Mouse (Mus musculus) myocyte (in vitro differentiated cells): Measurements from ENCODE around the gene Asic2. TPM values are rescaled to one million over a fixed set of nuclear protein-coding genes. Genes with fewer than 3 reads are reported as not detected.

ENCODE experiments used
- H3K27me3 ChIP-seq: one replicate; pipeline ENCODE4 v1.6.1; 2011; ENCODE audit not compliant: control insufficient read depth, insufficient read depth, insufficient read length
- H3K36me3 ChIP-seq: one replicate; pipeline ENCODE4 v1.6.1; 2011; ENCODE audit not compliant: control insufficient read depth, insufficient read depth
- H3K4me2 ChIP-seq: one replicate; pipeline ENCODE4 v1.6.1; 2011; ENCODE audit warnings: low read depth, control low read depth
- H3K4me3 ChIP-seq: one replicate; pipeline ENCODE4 v1.5.1; 2011; ENCODE audit warnings: mild to moderate bottlenecking, control low read depth, moderate library complexity
- H3K79me2 ChIP-seq: one replicate; pipeline ENCODE4 v1.6.1; 2011; ENCODE audit not compliant: control insufficient read depth, insufficient read depth
- H3ac ChIP-seq: one replicate; pipeline ENCODE4 v1.6.1; 2011; ENCODE audit not compliant: control insufficient read depth, insufficient read length
- CEBPB ChIP-seq: IDR thresholded peaks from 2 replicates; pipeline ENCODE4 v1.6.1; 2011; ENCODE audit warnings: mild to moderate bottlenecking, moderate library complexity; ENCODE audit not compliant: poor library complexity, insufficient read depth, severe bottlenecking
- E2F4 ChIP-seq: IDR thresholded peaks from one replicate; pipeline ENCODE4 v1.6.1; 2011; ENCODE audit warnings: mild to moderate bottlenecking, control low read depth, moderate library complexity; ENCODE audit not compliant: insufficient read depth
- MAX ChIP-seq: IDR thresholded peaks from one replicate; pipeline ENCODE4 v1.6.1; 2011; ENCODE audit warnings: low read depth, mild to moderate bottlenecking, control low read depth
- MYOD1 ChIP-seq, 3 experiments: IDR thresholded peaks; one replicate each; pipeline ENCODE4 v1.6.1; 2011; ENCODE audit warnings: control low read depth in 2 of 3, low read depth in 2 of 3, mild to moderate bottlenecking in 2 of 3, moderate library complexity in 1 of 3; ENCODE audit not compliant: insufficient read length in 2 of 3, control insufficient read depth in 1 of 3
- MYOG ChIP-seq, 3 experiments: IDR thresholded peaks; one replicate each; pipeline ENCODE4 v1.6.1; 2011; ENCODE audit warnings: control low read depth in 2 of 3, low read depth in 2 of 3, mild to moderate bottlenecking in 2 of 3; ENCODE audit not compliant: insufficient read length in 2 of 3, control insufficient read depth in 1 of 3, insufficient read depth in 1 of 3
- POLR2A ChIP-seq: IDR thresholded peaks from one replicate; pipeline ENCODE4 v1.6.1; 2011; ENCODE audit warnings: low read depth, mild to moderate bottlenecking, control low read depth, moderate library complexity; ENCODE audit not compliant: insufficient read length
- POLR2AphosphoS2 ChIP-seq: IDR thresholded peaks from one replicate; pipeline ENCODE4 v1.6.1; 2011; ENCODE audit warnings: low read depth, control low read depth; ENCODE audit not compliant: insufficient read length
- REST ChIP-seq: IDR thresholded peaks from one replicate; pipeline ENCODE4 v1.6.1; 2011; ENCODE audit warnings: mild to moderate bottlenecking, control low read depth, moderate library complexity; ENCODE audit not compliant: insufficient read depth, insufficient read length
- SRF ChIP-seq: IDR thresholded peaks from one replicate; pipeline ENCODE4 v1.6.1; 2011; ENCODE audit warnings: low read depth; ENCODE audit not compliant: control insufficient read depth, insufficient read length
- TCF12 ChIP-seq: IDR thresholded peaks from one replicate; pipeline ENCODE4 v1.6.1; 2011; ENCODE audit warnings: mild to moderate bottlenecking, control low read depth; ENCODE audit not compliant: poor library complexity, insufficient read depth, severe bottlenecking
- TCF3 ChIP-seq: IDR thresholded peaks from one replicate; pipeline ENCODE4 v1.6.1; 2011; ENCODE audit warnings: low read depth, control low read depth; ENCODE audit not compliant: insufficient read length
- USF1 ChIP-seq: IDR thresholded peaks from one replicate; pipeline ENCODE4 v1.6.1; 2011; ENCODE audit warnings: low read depth, mild to moderate bottlenecking, control low read depth, moderate library complexity
- polyA plus RNA-seq: library from polyadenylated mRNA; unstranded; fragments of >200 nt; fragmentation: generic; extraction: Trizol; gene quantifications from one replicate; pipeline ENCODE4 v1.2.1, GENCODE M21; 2012; ENCODE audit warnings: missing spikeins

The Asic2 gene
- polyA plus RNA-seq, 1 experiment = not detected

DNA sequence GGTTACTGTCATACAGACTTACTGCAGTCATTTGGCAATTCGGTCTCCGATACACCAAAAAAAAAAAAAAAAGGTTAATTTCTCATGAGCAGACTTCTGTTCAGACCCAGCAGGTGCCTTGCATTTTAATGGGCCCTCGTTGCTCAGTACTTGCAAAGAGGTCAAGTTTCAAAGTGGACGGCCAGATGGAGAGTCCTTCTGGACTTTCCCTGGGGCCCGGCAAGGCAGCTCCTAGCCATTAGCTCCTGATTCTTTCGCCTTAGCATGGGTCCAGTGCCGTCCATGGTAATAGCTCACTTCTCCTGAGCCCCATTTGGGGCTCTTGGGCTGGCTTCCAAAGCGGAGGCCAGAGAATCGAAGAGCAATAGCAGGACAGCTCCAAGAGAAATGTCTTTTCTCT lies 575.4 kb downstream of the Asic2 start:
- no peaks in the 10 kb centered on the region for H3K79me2 ChIP-seq
- no peak overlapping the region for H3K4me3 ChIP-seq
- no peak overlapping the region for H3ac ChIP-seq
- H3K4me2 ChIP-seq = no peak overlapping the region
- TF ChIP-seq MAX = no peak
- no peak for TF ChIP-seq MYOD1 (IDR thresholded peaks at IDR 0.05; ENCODE audit: control insufficient read depth in 1 of 3, insufficient read length in 2 of 3, low read depth in 2 of 3)
- TF ChIP-seq USF1 = no peak
- no peak for TF ChIP-seq MYOG (IDR thresholded peaks at IDR 0.05; ENCODE audit: control insufficient read depth in 1 of 3, insufficient read depth in 1 of 3, insufficient read length in 2 of 3, low read depth in 2 of 3)
- TF ChIP-seq POLR2A = no peak
- TF ChIP-seq SRF = no peak
- no peak for TF ChIP-seq TCF12
- no peak for TF ChIP-seq POLR2AphosphoS2
- TF ChIP-seq CEBPB = no peak
- no peak for TF ChIP-seq E2F4
- no peak for TF ChIP-seq TCF3
- TF ChIP-seq REST = no peak
- no peaks in the 10 kb centered on the region for H3K36me3 ChIP-seq
- H3K27me3 ChIP-seq = no peaks in the 10 kb centered on the region

DNA sequence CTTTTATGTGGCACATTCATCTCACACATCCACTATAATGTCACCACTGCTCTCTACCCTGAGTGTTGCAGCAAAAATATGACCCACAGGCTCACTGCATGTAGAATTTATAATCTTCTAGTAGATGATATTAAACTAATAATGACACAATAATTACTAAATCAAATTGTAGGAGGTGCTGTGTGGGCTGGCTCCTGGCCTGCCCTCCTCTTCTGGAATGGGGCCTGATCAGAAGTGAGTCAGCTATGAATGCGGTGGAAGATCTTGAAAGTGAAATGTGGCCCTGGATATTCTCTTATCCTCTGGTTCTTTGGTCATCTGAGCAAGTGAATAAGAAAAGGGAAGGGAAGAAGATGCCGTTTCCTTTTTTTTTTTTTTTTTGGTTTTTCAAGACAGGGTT lies 582.1 kb downstream of the Asic2 start:
- Histone ChIP-seq H3K36me3 (no peaks in the 10 kb centered on the region), H3K4me3 (no peak overlapping the region), H3K4me2 (no peak overlapping the region), H3K79me2 (no peaks in the 10 kb centered on the region), H3ac (no peak overlapping the region), H3K27me3 (no peaks in the 10 kb centered on the region)
- TF ChIP-seq CEBPB (no peak), REST (no peak), USF1 (no peak), TCF3 (no peak), MYOD1 (IDR thresholded peaks at IDR 0.05; ENCODE audit: control insufficient read depth in 1 of 3, insufficient read length in 2 of 3, low read depth in 2 of 3) (no peak), MAX (no peak), POLR2AphosphoS2 (no peak), TCF12 (no peak), E2F4 (no peak)

DNA sequence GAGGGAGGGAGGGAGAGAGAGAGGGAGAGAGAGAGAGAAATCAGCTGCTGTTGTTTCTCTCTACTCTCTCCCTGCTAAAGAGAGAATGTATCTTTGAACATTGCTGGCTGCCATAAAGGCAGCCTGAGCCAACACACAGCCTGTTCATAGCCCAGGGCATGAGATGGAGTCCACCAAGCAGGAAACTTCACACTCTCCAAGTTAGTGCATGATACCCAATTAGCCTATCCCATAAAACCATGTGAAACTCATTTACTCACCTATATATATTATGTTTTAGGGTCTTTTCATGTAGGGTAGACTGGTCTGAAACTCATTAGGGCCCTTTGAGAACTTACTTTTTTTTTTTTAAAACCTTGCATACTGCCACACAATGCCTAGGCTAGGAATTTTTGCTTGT lies 582.7 kb downstream of the Asic2 start:
- no peaks in the 10 kb centered on the region for H3K36me3 ChIP-seq
- no peaks in the 10 kb centered on the region for H3K79me2 ChIP-seq
- H3ac ChIP-seq = no peak overlapping the region
- TF ChIP-seq USF1 (no peak), SRF (no peak), POLR2AphosphoS2 (no peak), POLR2A (no peak), REST (no peak), E2F4 (no peak), MAX (no peak), MYOD1 (IDR thresholded peaks at IDR 0.05; ENCODE audit: control insufficient read depth in 1 of 3, insufficient read length in 2 of 3, low read depth in 2 of 3) (no peak), TCF3 (no peak), MYOG (IDR thresholded peaks at IDR 0.05; ENCODE audit: control insufficient read depth in 1 of 3, insufficient read depth in 1 of 3, insufficient read length in 2 of 3, low read depth in 2 of 3) (no peak), TCF12 (no peak), CEBPB (no peak)
- no peaks in the 10 kb centered on the region for H3K27me3 ChIP-seq
- H3K4me2 ChIP-seq = no peak overlapping the region
- H3K4me3 ChIP-seq = no peak overlapping the region

DNA sequence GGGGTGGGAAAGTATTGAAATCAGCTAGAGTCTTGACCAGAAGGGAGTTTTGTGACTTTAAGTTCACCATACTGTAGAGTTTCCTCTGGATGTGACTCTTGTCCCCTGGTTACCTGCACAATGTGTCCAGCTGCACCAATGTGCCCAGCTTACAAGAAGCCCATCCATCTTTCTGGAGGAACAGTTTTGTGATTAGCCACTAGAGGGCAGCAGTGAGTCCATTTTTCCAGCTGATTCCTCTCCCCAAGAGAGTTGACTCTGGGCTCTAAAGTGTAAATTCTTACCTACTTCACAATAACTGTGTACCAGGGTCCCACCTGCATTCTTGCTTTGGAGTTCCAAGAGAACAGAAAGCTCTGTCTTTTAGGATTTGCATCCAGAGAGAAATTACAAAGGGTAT lies 593.4 kb downstream of the Asic2 start:
- Histone ChIP-seq H3K4me3 (no peak overlapping the region), H3ac (no peak overlapping the region), H3K79me2 (no peaks in the 10 kb centered on the region), H3K36me3 (no peaks in the 10 kb centered on the region), H3K4me2 (no peak overlapping the region), H3K27me3 (no peaks in the 10 kb centered on the region)
- TF ChIP-seq MYOD1 (IDR thresholded peaks at IDR 0.05; ENCODE audit: control insufficient read depth in 1 of 3, insufficient read length in 2 of 3, low read depth in 2 of 3) = no peak
- TF ChIP-seq POLR2A = no peak
- TF ChIP-seq TCF3 = no peak
- TF ChIP-seq E2F4 = no peak
- TF ChIP-seq USF1 = no peak
- TF ChIP-seq SRF = no peak
- TF ChIP-seq MAX = no peak
- TF ChIP-seq MYOG (IDR thresholded peaks at IDR 0.05; ENCODE audit: control insufficient read depth in 1 of 3, insufficient read depth in 1 of 3, insufficient read length in 2 of 3, low read depth in 2 of 3) = no peak
- TF ChIP-seq POLR2AphosphoS2 = no peak
- no peak for TF ChIP-seq CEBPB
- TF ChIP-seq TCF12 = no peak
- TF ChIP-seq REST = no peak

DNA sequence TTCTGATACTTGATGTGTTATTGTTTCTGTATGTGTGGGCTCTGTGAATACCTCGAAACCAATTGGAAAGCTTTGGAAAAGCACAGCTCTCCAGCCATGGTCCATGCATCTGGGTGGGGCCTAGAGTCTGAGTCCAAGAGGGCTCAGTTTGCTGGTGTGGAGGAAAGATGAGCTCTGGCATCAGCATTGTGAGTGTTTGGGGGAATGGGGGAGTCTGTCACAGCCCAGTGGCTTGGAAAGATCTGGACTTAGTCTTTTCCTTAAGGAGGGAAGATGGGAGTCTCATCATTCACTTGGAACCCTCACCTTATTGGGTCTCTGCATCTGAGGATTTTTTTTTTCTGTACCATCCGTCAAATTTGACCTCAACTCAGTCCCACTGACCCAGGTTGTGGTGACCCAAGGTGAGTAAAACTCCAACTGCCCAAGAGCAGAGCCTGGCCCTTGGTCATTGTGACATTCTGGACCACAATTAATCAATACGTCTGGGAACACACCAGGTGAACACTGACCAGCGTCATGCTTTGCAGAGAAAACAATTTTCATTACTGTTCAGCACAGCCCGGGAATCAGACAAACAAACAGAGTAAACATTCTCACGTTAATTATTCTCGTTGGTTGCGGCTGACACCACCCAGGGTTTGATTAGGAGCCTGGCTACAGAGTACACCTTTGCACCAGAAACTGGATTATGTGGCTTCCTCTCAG lies 594.1 kb downstream of the Asic2 start:
- Histone ChIP-seq H3K27me3 (no peaks in the 10 kb centered on the region), H3K36me3 (no peaks in the 10 kb centered on the region), H3K79me2 (no peaks in the 10 kb centered on the region), H3K4me3 (no peak overlapping the region), H3K4me2 (no peak overlapping the region), H3ac (no peak overlapping the region)
- no peak for TF ChIP-seq TCF12
- no peak for TF ChIP-seq MAX
- no peak for TF ChIP-seq TCF3
- TF ChIP-seq SRF = no peak
- no peak for TF ChIP-seq POLR2A
- TF ChIP-seq REST = no peak
- TF ChIP-seq CEBPB = no peak
- no peak for TF ChIP-seq POLR2AphosphoS2
- TF ChIP-seq MYOD1 (IDR thresholded peaks at IDR 0.05; ENCODE audit: control insufficient read depth in 1 of 3, insufficient read length in 2 of 3, low read depth in 2 of 3) = no peak
- no peak for TF ChIP-seq E2F4
- TF ChIP-seq MYOG (IDR thresholded peaks at IDR 0.05; ENCODE audit: control insufficient read depth in 1 of 3, insufficient read depth in 1 of 3, insufficient read length in 2 of 3, low read depth in 2 of 3) = no peak
- no peak for TF ChIP-seq USF1
